Mouse (Mus musculus) liver, adult 2 months (tissue): ENCODE results near the gene Akr1b8. TPM values are rescaled to one million over a fixed set of nuclear protein-coding genes. Genes with fewer than 3 reads are reported as not detected.
A peak's percentile ranks its signal among the peaks of the same experiment; 100 is the strongest.
"Not testable (repeated sequence)": the region's sequence is repeated elsewhere in the genome, so short reads cannot be mapped to it uniquely, and the experiment has no call there.

Experiments used
- DNase-seq: peaks from one replicate; pipeline ENCODE4 v3.0.0-alpha.2; 2011; ENCODE audit warnings: low read depth, low spot score; ENCODE audit errors: extremely low read depth
- H3K27ac ChIP-seq: fragments of 200-500 bp; replicated peaks from 2 replicates; pipeline ENCODE4 v1.5.1; 2012; ENCODE audit warnings: low read depth, mild to moderate bottlenecking, control low read depth, inconsistent platforms, low read length; ENCODE audit not compliant: insufficient read depth
- H3K27me3 ChIP-seq: fragments of 200-500 bp; 2 replicates; pipeline ENCODE4 v1.6.1; 2012; ENCODE audit warnings: mild to moderate bottlenecking, moderate library complexity, low read length, inconsistent platforms; ENCODE audit not compliant: control insufficient read depth, insufficient read depth
- H3K36me3 ChIP-seq: fragments of 200-500 bp; 2 replicates; pipeline ENCODE4 v1.6.1; 2012; ENCODE audit warnings: low read length, inconsistent platforms; ENCODE audit not compliant: control insufficient read depth, insufficient read depth
- H3K4me1 ChIP-seq: fragments of 200-500 bp; 2 replicates; pipeline ENCODE4 v1.6.1; 2011; ENCODE audit warnings: low read length; ENCODE audit not compliant: control insufficient read depth, insufficient read depth
- H3K4me3 ChIP-seq: fragments of 200-500 bp; 2 replicates; pipeline ENCODE4 v1.5.1; 2011; ENCODE audit warnings: low read depth, mild to moderate bottlenecking, control low read depth, low read length, moderate library complexity; ENCODE audit not compliant: insufficient read depth
- H3K79me2 ChIP-seq: fragments of 200-500 bp; 2 replicates; pipeline ENCODE4 v1.6.1; 2012; ENCODE audit warnings: inconsistent platforms, mild to moderate bottlenecking, low read length, moderate library complexity; ENCODE audit not compliant: control insufficient read depth, insufficient read depth
- H3K9ac ChIP-seq: fragments of 200-500 bp; 2 replicates; pipeline ENCODE4 v1.6.1; 2012; ENCODE audit warnings: low read depth, mild to moderate bottlenecking, control low read depth, inconsistent platforms, low read length
- CTCF ChIP-seq: fragments of 200-500 bp; IDR thresholded peaks from 2 replicates; pipeline ENCODE4 v1.5.1; 2011; ENCODE audit warnings: low read depth, low read length, control low read depth
- POLR2A ChIP-seq: fragments of 200-500 bp; IDR thresholded peaks from 2 replicates; pipeline ENCODE4 v1.6.1; 2011; ENCODE audit warnings: low read length, control low read depth; ENCODE audit not compliant: insufficient read depth; ENCODE audit errors: extremely low read depth
- WGBS: fragments of 180-500 bp; shearing (Covaris S2); methylation state at CpG from one replicate; pipeline ENCODE4 v1.1.7; 2018; 5-methylcytosine and 5-hydroxymethylcytosine counted together
- polyA plus RNA-seq: library from polyadenylated mRNA; depleted of rRNA; stranded (reverse); fragments of >200 nt; gene quantifications from 2 replicates; pipeline ENCODE4 v1.2.3, GENCODE M21; 2012
- total RNA-seq: library from RNA; depleted of rRNA; stranded (reverse); fragments of >200 nt; gene quantifications from 2 replicates; pipeline ENCODE4 v1.2.3, GENCODE M21; 2014

The Akr1b8 gene
- total and polyA plus RNA-seq, 2 experiments, result 1.5 to 4.4 TPM

DNA sequence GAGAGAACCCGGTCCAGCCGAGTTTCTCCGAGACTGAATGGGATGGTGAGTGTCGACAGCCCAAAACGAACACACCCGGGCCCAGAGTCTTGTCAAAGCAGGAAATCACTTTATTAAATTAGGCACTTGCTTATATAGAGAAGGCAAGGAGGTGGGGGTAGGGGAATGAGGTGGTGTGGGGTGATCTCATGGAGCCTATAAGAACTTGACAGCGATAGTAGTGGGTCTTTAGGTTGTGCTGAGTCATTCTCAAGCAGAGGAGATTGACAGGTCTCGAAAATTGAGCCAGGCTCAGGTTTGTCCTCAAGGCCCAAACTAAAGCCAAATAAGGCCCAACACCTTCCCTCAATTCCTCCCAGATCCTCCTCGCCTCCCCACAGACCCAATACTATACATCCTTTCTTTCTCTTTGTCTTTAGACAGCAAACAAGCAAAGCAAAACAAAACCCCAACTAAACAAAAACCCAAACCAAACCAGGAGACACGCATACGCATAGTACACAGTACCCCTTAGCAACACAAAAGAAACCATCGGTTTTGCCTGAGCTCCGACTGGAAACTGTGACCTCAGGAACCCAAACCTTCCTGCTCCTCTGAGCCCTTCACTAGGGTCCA lies 45.8 kb downstream of the Akr1b8 start:
- Histone ChIP-seq H3K27me3 (no peaks in the 10 kb centered on the region), H3K9ac (no peak overlapping the region), H3K36me3 (no peaks in the 10 kb centered on the region), H3K79me2 (no peaks in the 10 kb centered on the region), H3K4me3 (no peak overlapping the region), H3K4me1 (no peaks in the 10 kb centered on the region), H3K27ac (no peak overlapping the region)
- DNase-seq, result no peak
- TF ChIP-seq POLR2A, result no peak
- no peak for TF ChIP-seq CTCF
- WGBS, result 95% methylated on average over 13 of the region's 13 CpGs

DNA sequence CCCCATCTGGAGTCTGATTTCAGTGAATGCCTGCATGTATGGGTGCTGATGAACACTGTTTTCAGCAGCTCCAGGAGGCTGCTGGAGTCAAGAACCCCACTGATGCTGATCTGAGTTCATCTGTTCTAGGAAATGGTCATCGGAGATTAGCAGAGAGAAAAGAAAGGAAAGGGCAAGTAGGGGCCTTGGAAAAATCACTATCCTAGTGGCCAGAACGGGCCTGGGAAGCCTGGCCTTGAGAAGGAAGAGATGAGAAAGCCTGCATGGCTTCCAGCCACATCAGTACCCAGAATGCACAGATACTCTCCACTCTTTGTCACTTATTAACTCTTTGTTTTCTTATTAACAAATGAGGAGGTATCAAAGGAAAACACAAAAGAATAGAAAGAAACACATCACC lies 46.8 kb downstream of the Akr1b8 start:
- WGBS, result 62% methylated on average over 2 of the region's 2 CpGs
- no peak for DNase-seq
- H3K36me3 ChIP-seq, result no peaks in the 10 kb centered on the region

DNA sequence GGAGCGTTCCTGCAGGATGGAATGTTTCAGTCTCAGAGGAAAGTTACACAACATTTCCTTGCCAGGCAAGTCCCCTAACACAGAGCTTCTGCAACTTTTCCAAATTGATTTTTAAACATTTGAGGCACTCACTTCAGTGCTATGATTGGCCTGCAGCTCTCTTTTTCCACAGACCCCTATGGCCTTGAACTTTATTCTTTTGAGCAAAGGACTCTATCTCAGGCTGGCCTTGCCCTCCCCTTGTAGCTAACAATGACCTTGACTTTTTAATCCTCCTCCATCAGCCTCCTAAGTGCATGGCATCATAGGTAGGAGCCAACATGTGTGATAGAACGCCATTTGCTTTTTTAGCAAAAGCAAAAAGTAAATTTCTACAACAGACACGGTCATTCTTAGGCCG lies 52.8 kb downstream of the Akr1b8 start:
- H3K9ac ChIP-seq, result no peak overlapping the region
- 67% methylated on average over 4 of the region's 4 CpGs for WGBS
- no peaks in the 10 kb centered on the region for H3K79me2 ChIP-seq
- H3K36me3 ChIP-seq, result no peaks in the 10 kb centered on the region
- peaks cover 2% of the 10 kb centered on the region; the same call in 1 of the 2 replicates for H3K4me1 ChIP-seq
- no peak overlapping the region for H3K4me3 ChIP-seq
- no peak for TF ChIP-seq CTCF
- no peak for TF ChIP-seq POLR2A
- no peak overlapping the region for H3K27ac ChIP-seq
- no peaks in the 10 kb centered on the region for H3K27me3 ChIP-seq
- no peak for DNase-seq

More for the DNA sequence above, 46.8 kb downstream of the Akr1b8 start:
- Histone ChIP-seq H3K27me3 (no peaks in the 10 kb centered on the region), H3K27ac (no peak overlapping the region), H3K4me1 (no peaks in the 10 kb centered on the region), H3K9ac (no peak overlapping the region), H3K79me2 (no peaks in the 10 kb centered on the region), H3K4me3 (no peak overlapping the region)
- TF ChIP-seq POLR2A, result no peak
- no peak for TF ChIP-seq CTCF

DNA sequence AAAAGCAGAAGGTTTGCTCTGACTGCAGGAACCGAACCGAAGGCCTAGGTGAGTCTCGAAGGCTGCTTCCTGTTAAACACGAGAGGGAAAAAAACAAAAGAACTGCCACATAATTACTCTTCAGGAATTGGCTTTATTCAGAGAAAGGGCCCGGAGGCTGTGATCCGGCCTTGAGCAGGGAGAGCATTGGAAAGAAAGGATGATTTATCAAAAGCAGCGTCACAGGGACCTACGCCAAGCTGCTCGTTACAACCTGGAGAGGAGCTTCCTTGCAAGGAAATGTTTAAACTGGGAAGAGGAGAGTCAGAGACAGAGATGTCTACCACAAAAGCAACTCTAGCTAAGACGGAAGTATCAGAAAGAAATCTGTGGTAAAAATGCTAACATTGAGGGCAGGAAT lies 53.5 kb downstream of the Akr1b8 start:
- Histone ChIP-seq H3K36me3 (no peaks in the 10 kb centered on the region), H3K79me2 (no peaks in the 10 kb centered on the region), H3K4me3 (no peak overlapping the region), H3K9ac (no peak overlapping the region), H3K27ac (no peak overlapping the region), H3K4me1 (peaks cover 7% of the 10 kb centered on the region), H3K27me3 (no peaks in the 10 kb centered on the region)
- TF ChIP-seq CTCF, result no peak
- TF ChIP-seq POLR2A, result no peak
- WGBS, result 86% methylated on average over 10 of the region's 10 CpGs
- no peak for DNase-seq

DNA sequence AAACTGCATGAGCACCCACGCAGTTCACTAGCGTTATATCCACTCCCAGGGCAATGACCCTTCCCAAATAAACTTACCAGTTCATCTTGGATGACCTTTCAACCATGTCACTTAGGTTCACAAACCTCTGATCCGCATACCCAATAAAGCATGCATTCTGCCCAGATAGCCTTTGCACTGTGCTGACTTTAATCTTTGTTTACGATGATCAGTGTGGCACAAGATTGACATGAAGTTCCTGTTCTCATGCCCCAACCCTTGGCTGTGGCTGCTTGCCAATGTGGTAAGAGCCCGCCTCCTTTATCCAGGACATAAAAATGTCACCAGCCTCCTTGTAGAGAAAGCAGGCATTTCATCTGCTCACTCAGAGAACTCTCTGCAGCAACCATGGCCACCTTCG lies 58.1 kb downstream of the Akr1b8 start, which contains the start of gene Akr1b7:
Akr1b7 (plus strand) TSS at position 312 of the 400 bp plus-strand sequence.
- WGBS, result 11% methylated on average over 6 of the region's 6 CpGs
- Histone ChIP-seq H3K4me3 (no peak within 1 kb of the TSS), H3K9ac (no peak within 1 kb of the TSS), H3K27me3 (no peaks in the 10 kb centered on the region), H3K4me1 (peaks cover 8% of the 10 kb centered on the region), H3K79me2 (no peaks in the 10 kb centered on the region), H3K27ac (no peak within 1 kb of the TSS), H3K36me3 (no peaks in the 10 kb centered on the region)
- TF ChIP-seq POLR2A, result no peak
- TF ChIP-seq CTCF, result no peak
- peak; percentile 98 for DNase-seq

DNA sequence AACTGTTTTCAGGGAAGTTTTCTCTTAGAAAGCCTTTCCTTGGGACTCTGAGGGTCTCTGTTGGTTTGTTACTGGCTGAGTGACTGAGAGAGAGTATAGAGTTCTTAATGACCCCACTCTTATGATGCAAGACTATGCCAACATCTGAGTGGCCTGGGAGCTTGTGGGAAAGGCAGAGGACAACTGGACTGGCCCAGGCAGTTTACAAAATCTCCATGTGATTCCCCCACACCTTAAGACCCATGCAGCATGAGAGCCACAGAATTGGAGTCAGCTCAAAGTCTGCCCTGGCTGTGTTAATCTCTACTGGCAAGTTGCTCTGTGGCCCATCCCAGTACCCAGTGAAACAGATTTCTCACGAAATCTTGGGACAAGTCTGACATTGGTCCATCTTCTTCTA lies 58.8 kb downstream of the Akr1b8 start:
- Histone ChIP-seq H3K27ac (no peak overlapping the region), H3K4me3 (no peak overlapping the region), H3K79me2 (no peaks in the 10 kb centered on the region), H3K36me3 (no peaks in the 10 kb centered on the region), H3K9ac (no peak overlapping the region), H3K4me1 (peaks cover 8% of the 10 kb centered on the region), H3K27me3 (no peaks in the 10 kb centered on the region)
- 77% methylated on average over 1 of the region's 1 CpGs for WGBS
- TF ChIP-seq POLR2A, result no peak
- TF ChIP-seq CTCF, result no peak
- peak; percentile 12 for DNase-seq

DNA sequence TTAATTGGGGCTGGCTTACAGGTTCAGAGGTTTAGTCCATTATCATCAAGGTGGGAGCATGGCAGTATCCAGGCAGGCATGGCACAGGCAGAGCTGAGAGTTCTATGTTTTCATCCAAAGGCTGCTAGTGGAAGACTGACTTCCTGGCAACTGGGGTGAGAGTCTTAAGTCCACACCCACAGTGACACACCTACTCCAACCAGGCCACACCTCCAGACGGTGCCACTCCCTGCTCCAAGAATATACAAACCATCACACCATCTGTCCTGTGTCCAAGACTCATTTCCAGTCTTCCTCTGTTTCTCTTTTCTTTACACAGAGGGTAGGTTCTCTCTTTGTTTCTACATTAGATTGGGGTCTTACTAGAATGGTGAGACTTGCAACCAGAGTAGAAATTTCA lies 59.5 kb downstream of the Akr1b8 start:
- H3K79me2 ChIP-seq, H3K4me1 ChIP-seq, H3K36me3 ChIP-seq, H3K9ac ChIP-seq, H3K27me3 ChIP-seq, H3K4me3 ChIP-seq, DNase-seq, H3K27ac ChIP-seq: not testable (repeated sequence)
- 37% methylated on average over 1 of the region's 1 CpGs for WGBS
